Mouse (Mus musculus): ENCODE measurements around the gene Gcnt7. TPM values are rescaled to one million over a fixed set of nuclear protein-coding genes. Genes with fewer than 3 reads are reported as not detected.
A peak's percentile ranks its signal among the peaks of the same experiment; 100 is the strongest.

Gene Gcnt7
- polyA plus RNA-seq, 1 experiment from 2014 or later, result 1.0 TPM

GRCm38 (mm10) chr2:172416218-172416617 lies 42.2 kb downstream of the Gcnt7 start:
- Histone ChIP-seq H3K27ac (ENCODE audit: low read depth, low read length) (no peak overlapping the region), H3K4me1 (ENCODE audit: control insufficient read depth, insufficient read depth, low read length) (peaks cover 15% of the 10 kb centered on the region), H3K4me3 (ENCODE audit: low read length) (no peak overlapping the region), H3K27me3 (ENCODE audit: control insufficient read depth, insufficient read depth, low read length) (no peaks in the 10 kb centered on the region), H3K9ac (ENCODE audit: low read depth, low read length) (no peak overlapping the region), H3K4me2 (replicated peaks; ENCODE audit: low read depth, low read length) (no peak overlapping the region), H3K9me3 (ENCODE audit: control insufficient read depth, low read length) (no peaks in the 10 kb centered on the region), H3K36me3 (ENCODE audit: control insufficient read depth, insufficient read depth, low read length) (no peaks in the 10 kb centered on the region)
- WGBS, result 63% methylated on average over 12 of the region's 12 CpGs
- no peak for ATAC-seq (ENCODE audit: low FRiP score, low TSS enrichment)

GRCm38 (mm10) chr2:172413894-172414293 lies 44.5 kb downstream of the Gcnt7 start:
- Histone ChIP-seq H3K9me3 (ENCODE audit: control insufficient read depth, low read length) (no peaks in the 10 kb centered on the region), H3K9ac (ENCODE audit: low read depth, low read length) (no peak overlapping the region), H3K4me3 (ENCODE audit: low read length) (no peak overlapping the region), H3K4me1 (ENCODE audit: control insufficient read depth, insufficient read depth, low read length) (peaks cover 15% of the 10 kb centered on the region), H3K27ac (ENCODE audit: low read depth, low read length) (no peak overlapping the region; the same call in 1 of the 2 replicates), H3K36me3 (ENCODE audit: control insufficient read depth, insufficient read depth, low read length) (no peaks in the 10 kb centered on the region), H3K4me2 (replicated peaks; ENCODE audit: low read depth, low read length) (no peak overlapping the region), H3K27me3 (ENCODE audit: control insufficient read depth, insufficient read depth, low read length) (no peaks in the 10 kb centered on the region)
- 61% methylated on average over 5 of the region's 5 CpGs for WGBS
- no peak for ATAC-seq (ENCODE audit: low FRiP score, low TSS enrichment)

- no peaks in the 10 kb centered on the region for H3K27me3 ChIP-seq (ENCODE audit: control insufficient read depth, insufficient read depth, low read length)
- peak; percentile 78 for ATAC-seq (ENCODE audit: low FRiP score, low TSS enrichment)
- H3K4me1 ChIP-seq (ENCODE audit: control insufficient read depth, insufficient read depth, low read length), result peaks cover 15% of the 10 kb centered on the region
- H3K36me3 ChIP-seq (ENCODE audit: control insufficient read depth, insufficient read depth, low read length), result no peaks in the 10 kb centered on the region
- 12% methylated on average over 4 of the region's 4 CpGs for WGBS
- no peaks in the 10 kb centered on the region for H3K9me3 ChIP-seq (ENCODE audit: control insufficient read depth, low read length)
- peak overlapping the region; percentile 62; the same call in 1 of the 2 replicates for H3K27ac ChIP-seq (ENCODE audit: low read depth, low read length)
- no peak overlapping the region for H3K9ac ChIP-seq (ENCODE audit: low read depth, low read length)
- no peak overlapping the region for H3K4me2 ChIP-seq (replicated peaks; ENCODE audit: low read depth, low read length)
- no peak overlapping the region for H3K4me3 ChIP-seq (ENCODE audit: low read length)
Observed at GRCm38 (mm10) chr2:172413273-172413672, 45.1 kb downstream of the Gcnt7 start.

GRCm38 (mm10) chr2:172412454-172412853 lies 45.9 kb downstream of the Gcnt7 start:
- ATAC-seq (ENCODE audit: low FRiP score, low TSS enrichment), result peak; percentile 91
- Histone ChIP-seq H3K27me3 (ENCODE audit: control insufficient read depth, insufficient read depth, low read length) (no peaks in the 10 kb centered on the region), H3K4me3 (ENCODE audit: low read length) (no peak overlapping the region), H3K9me3 (ENCODE audit: control insufficient read depth, low read length) (no peaks in the 10 kb centered on the region), H3K27ac (ENCODE audit: low read depth, low read length) (no peak overlapping the region), H3K4me1 (ENCODE audit: control insufficient read depth, insufficient read depth, low read length) (peaks cover 15% of the 10 kb centered on the region), H3K36me3 (ENCODE audit: control insufficient read depth, insufficient read depth, low read length) (no peaks in the 10 kb centered on the region), H3K4me2 (replicated peaks; ENCODE audit: low read depth, low read length) (peak overlapping the region; percentile 27), H3K9ac (ENCODE audit: low read depth, low read length) (no peak overlapping the region)
- 4% methylated on average over 9 of the region's 9 CpGs for WGBS

GRCm38 (mm10) chr2:172411091-172411490 lies 47.3 kb downstream of the Gcnt7 start:
- 83% methylated on average over 11 of the region's 11 CpGs for WGBS
- H3K4me3 ChIP-seq (ENCODE audit: low read length), result no peak overlapping the region
- peaks cover 15% of the 10 kb centered on the region for H3K4me1 ChIP-seq (ENCODE audit: control insufficient read depth, insufficient read depth, low read length)
- H3K9me3 ChIP-seq (ENCODE audit: control insufficient read depth, low read length), result no peaks in the 10 kb centered on the region
- H3K27ac ChIP-seq (ENCODE audit: low read depth, low read length), result no peak overlapping the region
- H3K36me3 ChIP-seq (ENCODE audit: control insufficient read depth, insufficient read depth, low read length), result no peaks in the 10 kb centered on the region
- H3K4me2 ChIP-seq (replicated peaks; ENCODE audit: low read depth, low read length), result no peak overlapping the region
- no peaks in the 10 kb centered on the region for H3K27me3 ChIP-seq (ENCODE audit: control insufficient read depth, insufficient read depth, low read length)
- no peak for ATAC-seq (ENCODE audit: low FRiP score, low TSS enrichment)
- no peak overlapping the region for H3K9ac ChIP-seq (ENCODE audit: low read depth, low read length)

- no peaks in the 10 kb centered on the region for H3K27me3 ChIP-seq (ENCODE audit: control insufficient read depth, insufficient read depth, low read length)
- H3K9me3 ChIP-seq (ENCODE audit: control insufficient read depth, low read length), result no peaks in the 10 kb centered on the region
- H3K4me1 ChIP-seq (ENCODE audit: control insufficient read depth, insufficient read depth, low read length), result peaks cover 15% of the 10 kb centered on the region
- H3K9ac ChIP-seq (ENCODE audit: low read depth, low read length), result no peak overlapping the region
- 89% methylated on average over 2 of the region's 2 CpGs for WGBS
- no peak for ATAC-seq (ENCODE audit: low FRiP score, low TSS enrichment)
- H3K4me2 ChIP-seq (replicated peaks; ENCODE audit: low read depth, low read length), result no peak overlapping the region
- no peaks in the 10 kb centered on the region for H3K36me3 ChIP-seq (ENCODE audit: control insufficient read depth, insufficient read depth, low read length)
- H3K4me3 ChIP-seq (ENCODE audit: low read length), result no peak overlapping the region
- H3K27ac ChIP-seq (ENCODE audit: low read depth, low read length), result no peak overlapping the region
Observed at GRCm38 (mm10) chr2:172410686-172411085, 47.7 kb downstream of the Gcnt7 start.

GRCm38 (mm10) chr2:172407499-172407898 lies 50.9 kb downstream of the Gcnt7 start:
- H3K4me1 ChIP-seq (ENCODE audit: control insufficient read depth, insufficient read depth, low read length), result peaks cover 2% of the 10 kb centered on the region; the same call in 1 of the 2 replicates
- no peak overlapping the region for H3K27ac ChIP-seq (ENCODE audit: low read depth, low read length)
- no peak for ATAC-seq (ENCODE audit: low FRiP score, low TSS enrichment)
- H3K9ac ChIP-seq (ENCODE audit: low read depth, low read length), result no peak overlapping the region
- no peaks in the 10 kb centered on the region for H3K36me3 ChIP-seq (ENCODE audit: control insufficient read depth, insufficient read depth, low read length)
- H3K9me3 ChIP-seq (ENCODE audit: control insufficient read depth, low read length), result no peaks in the 10 kb centered on the region
- no peak overlapping the region for H3K4me3 ChIP-seq (ENCODE audit: low read length)
- WGBS, result 75% methylated on average over 2 of the region's 2 CpGs
- H3K27me3 ChIP-seq (ENCODE audit: control insufficient read depth, insufficient read depth, low read length), result no peaks in the 10 kb centered on the region
- H3K4me2 ChIP-seq (replicated peaks; ENCODE audit: low read depth, low read length), result no peak overlapping the region

- WGBS, result 59% methylated on average over 4 of the region's 4 CpGs
- Histone ChIP-seq H3K4me1 (ENCODE audit: control insufficient read depth, insufficient read depth, low read length) (no peaks in the 10 kb centered on the region), H3K9me3 (ENCODE audit: control insufficient read depth, low read length) (no peaks in the 10 kb centered on the region), H3K27ac (ENCODE audit: low read depth, low read length) (no peak overlapping the region), H3K4me3 (ENCODE audit: low read length) (no peak overlapping the region), H3K36me3 (ENCODE audit: control insufficient read depth, insufficient read depth, low read length) (no peaks in the 10 kb centered on the region), H3K27me3 (ENCODE audit: control insufficient read depth, insufficient read depth, low read length) (no peaks in the 10 kb centered on the region), H3K9ac (ENCODE audit: low read depth, low read length) (no peak overlapping the region), H3K4me2 (replicated peaks; ENCODE audit: low read depth, low read length) (no peak overlapping the region)
- no peak for ATAC-seq (ENCODE audit: low FRiP score, low TSS enrichment)
Observed at GRCm38 (mm10) chr2:172406173-172406572, 52.2 kb downstream of the Gcnt7 start.

- Histone ChIP-seq H3K27me3 (ENCODE audit: control insufficient read depth, insufficient read depth, low read length) (no peaks in the 10 kb centered on the region), H3K27ac (ENCODE audit: low read depth, low read length) (no peak overlapping the region), H3K4me1 (ENCODE audit: control insufficient read depth, insufficient read depth, low read length) (no peaks in the 10 kb centered on the region), H3K9ac (ENCODE audit: low read depth, low read length) (no peak overlapping the region), H3K4me2 (replicated peaks; ENCODE audit: low read depth, low read length) (no peak overlapping the region), H3K36me3 (ENCODE audit: control insufficient read depth, insufficient read depth, low read length) (no peaks in the 10 kb centered on the region), H3K4me3 (ENCODE audit: low read length) (no peak overlapping the region), H3K9me3 (ENCODE audit: control insufficient read depth, low read length) (no peaks in the 10 kb centered on the region)
- 66% methylated on average over 3 of the region's 3 CpGs for WGBS
- ATAC-seq (ENCODE audit: low FRiP score, low TSS enrichment), result no peak
Observed at GRCm38 (mm10) chr2:172405011-172405410, 53.4 kb downstream of the Gcnt7 start.

Data from kidney, embryonic 14.5 days (tissue).